Mouse (Mus musculus) ES-E14 (cell line): Measurements from ENCODE around the gene Cdk7. TPM values are rescaled to one million over a fixed set of nuclear protein-coding genes. Genes with fewer than 3 reads are reported as not detected.
A peak's percentile ranks its signal among the peaks of the same experiment; 100 is the strongest.

Experiments
- DNase-seq: peaks from one replicate; pipeline ENCODE4 v3.0.0-alpha.2; 2013; ENCODE audit warnings: low read depth, low spot score
- H3K27ac ChIP-seq: 2 replicates; pipeline ENCODE4 v1.5.1; 2012; ENCODE audit warnings: low read depth, mild to moderate bottlenecking, low read length, moderate library complexity, mixed read lengths; ENCODE audit not compliant: poor library complexity, insufficient read depth, severe bottlenecking
- H3K36me3 ChIP-seq: 2 replicates; pipeline ENCODE4 v1.6.1; 2012; ENCODE audit warnings: mild to moderate bottlenecking, low read length, moderate library complexity, mixed read lengths; ENCODE audit not compliant: control insufficient read depth, poor library complexity, insufficient read depth, severe bottlenecking
- H3K4me1 ChIP-seq, 2 experiments: fragments of 150-350 bp in 1 of 2; sonication (generic) in 1 of 2; 2 replicates each; pipeline ENCODE4 v1.6.1; 2012; ENCODE audit warnings: low read length in 2 of 2, mild to moderate bottlenecking in 1 of 2, mixed read lengths in 1 of 2; ENCODE audit not compliant: control insufficient read depth in 2 of 2, insufficient read depth in 2 of 2, poor library complexity in 1 of 2
- H3K4me3 ChIP-seq, 2 experiments: fragments of 150-350 bp in 1 of 2; sonication (generic) in 1 of 2; 2 replicates each; pipeline ENCODE4 v1.5.1; 2012; ENCODE audit warnings: low read length in 2 of 2, low read depth in 1 of 2, mild to moderate bottlenecking in 1 of 2, mixed read lengths in 1 of 2; ENCODE audit not compliant: insufficient read depth in 1 of 2, poor library complexity in 1 of 2, severe bottlenecking in 1 of 2
- H3K9ac ChIP-seq: 2 replicates; pipeline ENCODE4 v1.6.1; 2012; ENCODE audit warnings: low read depth, mild to moderate bottlenecking, low read length, mixed read lengths; ENCODE audit not compliant: poor library complexity, insufficient read depth, severe bottlenecking
- H3K9me3 ChIP-seq: fragments of 150-350 bp; sonication (generic); 2 replicates; pipeline ENCODE4 v1.6.1; 2012; ENCODE audit warnings: low read depth, mild to moderate bottlenecking, low read length; ENCODE audit not compliant: control insufficient read depth, insufficient read depth
- CHD2 ChIP-seq: IDR thresholded peaks from 2 replicates; pipeline ENCODE4 v1.6.1; 2014; ENCODE audit warnings: mild to moderate bottlenecking, low read depth, low read length, inconsistent platforms
- HCFC1 ChIP-seq: IDR thresholded peaks from 2 replicates; pipeline ENCODE4 v1.6.1; 2012; ENCODE audit warnings: low read length, inconsistent platforms, borderline replicate concordance; ENCODE audit not compliant: insufficient read depth
- MAFK ChIP-seq: IDR thresholded peaks from 2 replicates; pipeline ENCODE4 v1.6.1; 2014; ENCODE audit warnings: mild to moderate bottlenecking, low read depth, low read length, inconsistent platforms; ENCODE audit not compliant: insufficient read depth
- ZC3H11A ChIP-seq: IDR thresholded peaks from 2 replicates; pipeline ENCODE4 v1.6.1; 2012; ENCODE audit warnings: low read depth, mild to moderate bottlenecking, inconsistent platforms, low read length, borderline replicate concordance
- ZNF384 ChIP-seq: IDR thresholded peaks from 2 replicates; pipeline ENCODE4 v1.6.1; 2012; ENCODE audit warnings: low read depth, low read length, inconsistent platforms
- in situ Hi-C, 2 experiments: fragments of 600-800 bp; cut with MboI; formaldehyde crosslinking; loops; one replicate each; pipeline ENCODE4 v1.15.1; 2025; ENCODE audit warnings: low sequenced_read_pairs in 2 of 2, inconsistent platforms in 1 of 2; ENCODE audit not compliant: unreplicated experiment in 2 of 2
- total RNA-seq: library from RNA; depleted of rRNA; stranded (reverse); fragments of 300-350 nt; gene quantifications from 2 replicates; pipeline ENCODE4 v1.2.3, GENCODE M21; 2012

Gene Cdk7
- total RNA-seq, 1 experiment = 83.6 TPM

- Histone ChIP-seq H3K4me1 (peaks cover 2 to 16% of the 10 kb centered on the region in 2 experiments), H3K9me3 (no peaks in the 10 kb centered on the region), H3K36me3 (peaks cover 8% of the 10 kb centered on the region), H3K27ac (peak overlapping the region; percentile 71; the same call in 1 of the 2 replicates), H3K9ac (peak overlapping the region; percentile 54; the same call in 1 of the 2 replicates), H3K4me3 (peak overlapping the region; percentile 29 to 56; a peak in 3 of 4 replicates)
- in situ Hi-C loops = no loop called here
- no peak for TF ChIP-seq MAFK
- no peak for TF ChIP-seq HCFC1
- no peak for DNase-seq
Observed at GRCm38 (mm10) chr13:100724051-100724754, 6.5 kb downstream of the Cdk7 start.

DNA sequence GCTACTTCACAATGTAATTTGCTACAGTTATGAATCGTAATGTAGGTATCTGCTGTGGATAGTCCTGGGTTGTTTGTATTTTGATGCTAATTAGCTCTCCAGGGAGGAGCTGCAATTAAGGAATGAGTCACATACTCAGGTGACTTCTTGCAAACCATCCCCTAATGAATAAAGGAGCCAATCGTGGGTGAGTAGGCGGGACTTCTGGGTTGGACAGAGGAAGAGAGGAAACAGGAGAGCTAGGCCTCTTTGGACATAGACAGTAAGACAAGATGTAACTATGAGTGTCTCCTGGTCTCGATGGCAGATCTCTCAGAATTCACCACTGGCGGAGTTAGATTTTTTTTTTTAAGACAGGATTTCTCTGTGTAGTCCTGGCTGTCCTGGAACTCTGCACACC is 9.1 kb downstream of the Cdk7 start:
- H3K9ac ChIP-seq = no peak overlapping the region; the same call in 1 of the 2 replicates
- in situ Hi-C loops = no loop called here
- peak overlapping the region; percentile 49; the same call in 1 of the 2 replicates for H3K27ac ChIP-seq
- H3K36me3 ChIP-seq = peaks cover 8% of the 10 kb centered on the region
- TF ChIP-seq HCFC1 = no peak
- no peak for TF ChIP-seq ZNF384
- no peak for TF ChIP-seq MAFK
- no peak for TF ChIP-seq CHD2
- TF ChIP-seq ZC3H11A = no peak
- peak; percentile 62 for DNase-seq
- H3K9me3 ChIP-seq = no peaks in the 10 kb centered on the region
- peak overlapping the region; percentile 12 to 25; a peak in 3 of 4 replicates for H3K4me3 ChIP-seq
- H3K4me1 ChIP-seq = peaks cover 2 to 14% of the 10 kb centered on the region in 2 experiments

GRCm38 (mm10) chr13:100715467-100715866 is 15.3 kb downstream of the Cdk7 start:
- DNase-seq = no peak
- Histone ChIP-seq H3K9me3 (no peaks in the 10 kb centered on the region), H3K4me3 (no peak overlapping the region), H3K9ac (no peak overlapping the region), H3K27ac (no peak overlapping the region), H3K4me1 (no peaks in the 10 kb centered on the region), H3K36me3 (peaks cover 26% of the 10 kb centered on the region)
- in situ Hi-C loops = no loop called here
- TF ChIP-seq ZC3H11A (no peak), MAFK (no peak), HCFC1 (no peak), ZNF384 (no peak), CHD2 (no peak)

GRCm38 (mm10) chr13:100706206-100706605 is 24.5 kb downstream of the Cdk7 start:
- DNase-seq = no peak
- Histone ChIP-seq H3K36me3 (peaks cover 34% of the 10 kb centered on the region), H3K4me3 (no peak overlapping the region), H3K4me1 (no peaks in the 10 kb centered on the region), H3K9me3 (no peaks in the 10 kb centered on the region), H3K9ac (no peak overlapping the region), H3K27ac (no peak overlapping the region)
- no peak for TF ChIP-seq CHD2
- no peak for TF ChIP-seq HCFC1
- TF ChIP-seq ZNF384 = no peak
- no peak for TF ChIP-seq MAFK
- TF ChIP-seq ZC3H11A = no peak
- in situ Hi-C loops = no loop called here
